28 mouse cellular contexts compared by ENCODE assay signal in the genomic region with DNA sequence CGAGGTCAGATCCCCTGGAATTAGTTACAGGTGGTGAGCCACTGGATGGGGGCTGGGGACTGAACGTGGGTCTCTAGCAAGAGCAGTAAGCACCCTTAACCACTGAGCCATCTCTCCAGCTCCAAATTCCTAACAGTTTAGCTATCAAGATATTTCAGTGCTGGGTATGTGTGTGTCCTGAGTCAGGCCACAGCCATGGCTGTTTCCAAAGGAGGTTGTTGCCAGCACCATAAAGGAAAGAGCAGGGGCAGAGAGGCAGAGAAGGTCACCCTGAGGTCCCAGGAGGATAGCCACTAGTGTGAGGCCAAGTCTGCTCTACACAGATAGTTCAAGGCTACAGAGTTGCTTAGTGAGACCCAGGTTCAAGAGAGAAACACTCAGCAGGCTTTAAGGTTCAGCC. TPM values are rescaled to one million over a fixed set of nuclear protein-coding genes. Genes with fewer than 3 reads are reported as not detected.
"Had no signal": no experiment of that assay in that cellular context is flagged by ENCODE, and none has a peak within 500 bp of the region (broad histone marks: within the 10 kb centered on the region; RNA-seq: fewer than 3 reads in every experiment).

No protein-coding gene starts in this region.

- H3K9me3 ChIP-seq: limb, embryonic 12.5 days; limb, embryonic 15.5 days; megakaryocyte, embryonic 14.5 days; midbrain, embryonic 10.5 days; midbrain, embryonic 13.5 days; neural tube, embryonic 13.5 days had no signal

- H3K27me3 ChIP-seq: limb, embryonic 12.5 days; limb, embryonic 15.5 days; megakaryocyte, embryonic 14.5 days; midbrain, embryonic 13.5 days; neural tube, embryonic 13.5 days had no signal

- H3K4me1 ChIP-seq: limb, embryonic 12.5 days; limb, embryonic 15.5 days; midbrain, embryonic 10.5 days; midbrain, embryonic 13.5 days; neural tube, embryonic 13.5 days had no signal

- H3K4me3 ChIP-seq: left cerebral cortex, adult 2 months; limb, embryonic 12.5 days; limb, embryonic 15.5 days; megakaryocyte, embryonic 14.5 days; midbrain, embryonic 10.5 days; midbrain, embryonic 13.5 days; myocyte; neural tube, embryonic 13.5 days had no signal

- DNase-seq: kidney, postnatal 10 days; kidney, postnatal 36 days; layer of hippocampus, postnatal 36 days; left cerebral cortex, postnatal 4 days; liver, postnatal 0 days; lung, embryonic 14.5 days; retina, postnatal 1 day; right cerebral cortex, postnatal 25 days; spleen, adult 18-20 months; thymus, adult 18-20 months; thymus, postnatal 36 days had no signal

- H3K27ac ChIP-seq: left cerebral cortex, adult 2 months; limb, embryonic 12.5 days; limb, embryonic 15.5 days; liver, embryonic 14.5 days; macrophage; midbrain, embryonic 10.5 days; midbrain, embryonic 13.5 days; neural tube, embryonic 13.5 days had no signal

RNA-seq across cellular contexts. Expression of a gene that starts 2.3 kb away (rescaled TPM):
- total RNA-seq: layer of hippocampus, adult 8-10 months; layer of hippocampus, postnatal 10 days; layer of hippocampus, postnatal 36 days; left cerebral cortex, adult 2 months; left cerebral cortex, postnatal 10 days; left cerebral cortex, postnatal 4 days; monocyte, adult 5-6 weeks had no signal
- polyA plus RNA-seq: macrophage; urinary bladder, adult 2 months had no signal

RNA-seq across cellular contexts. Expression of a gene that starts 11.7 kb away (rescaled TPM):
- total RNA-seq: layer of hippocampus, postnatal 10 days; layer of hippocampus, postnatal 36 days had no signal
- polyA plus RNA-seq: limb, embryonic 12.5 days; liver, postnatal 0 days; midbrain, embryonic 16.5 days; stomach, embryonic 16.5 days had no signal
